Mouse (Mus musculus): Measurements from ENCODE around the gene Prss41. TPM values are rescaled to one million over a fixed set of nuclear protein-coding genes. Genes with fewer than 3 reads are reported as not detected.

Gene Prss41
- polyA plus RNA-seq, 1 experiment, result 0.28 TPM

GRCm38 (mm10) chr17:23857193-23857592 is 13.2 kb upstream of the Prss41 start:
- Histone ChIP-seq H3K36me3 (replicated peaks; ENCODE audit: low read length) (no peaks in the 10 kb centered on the region), H3K27me3 (replicated peaks) (peaks cover 31% of the 10 kb centered on the region), H3K9me3 (no peaks in the 10 kb centered on the region), H3K4me1 (peaks cover 5% of the 10 kb centered on the region; the same call in 1 of the 2 replicates), H3K4me3 (replicated peaks) (no peak overlapping the region)
- TF ChIP-seq FLI1 (IDR thresholded peaks at IDR 0.05; ENCODE audit: low read length), result no peak

- H3K36me3 ChIP-seq (replicated peaks; ENCODE audit: low read length), result no peaks in the 10 kb centered on the region
- peaks cover 5% of the 10 kb centered on the region; the same call in 1 of the 2 replicates for H3K4me1 ChIP-seq
- peaks cover 17% of the 10 kb centered on the region for H3K27me3 ChIP-seq (replicated peaks)
- no peak overlapping the region for H3K4me3 ChIP-seq (replicated peaks)
- H3K9me3 ChIP-seq, result peaks cover 5% of the 10 kb centered on the region; the same call in 1 of the 2 replicates
- no peak for TF ChIP-seq FLI1 (IDR thresholded peaks at IDR 0.05; ENCODE audit: low read length)
- TF ChIP-seq GATA1 (IDR thresholded peaks at IDR 0.05; ENCODE audit: borderline replicate concordance, low read length), result no peak
These were observed 10.3 kb upstream of the Prss41 start for GRCm38 (mm10) chr17:23854229-23854765.

DNA sequence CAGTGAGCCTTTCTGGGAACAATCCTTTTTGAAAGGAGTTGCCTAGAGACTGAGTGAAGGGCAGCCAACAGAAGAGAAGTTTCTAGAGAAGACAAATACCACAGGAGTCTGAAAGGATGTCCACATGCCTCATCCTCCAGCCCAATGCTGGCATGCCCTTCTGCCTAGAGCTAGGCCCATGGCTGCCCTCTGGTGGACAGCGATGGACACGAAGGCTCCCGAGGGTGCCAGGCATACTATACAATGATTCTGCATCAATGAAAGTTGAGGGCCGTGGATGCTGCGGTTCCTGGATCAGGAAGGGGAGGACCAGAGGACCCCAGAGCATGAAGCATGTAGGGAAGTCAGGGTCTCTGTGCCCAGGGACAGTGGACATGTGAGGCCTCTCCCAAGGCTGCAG is 9.3 kb upstream of the Prss41 start:
- H3K36me3 ChIP-seq (replicated peaks; ENCODE audit: low read length), result no peaks in the 10 kb centered on the region
- TF ChIP-seq FLI1 (IDR thresholded peaks at IDR 0.05; ENCODE audit: low read length) (no peak), GATA1 (IDR thresholded peaks at IDR 0.05; ENCODE audit: borderline replicate concordance, low read length) (no peak)
- peaks cover 17% of the 10 kb centered on the region for H3K27me3 ChIP-seq (replicated peaks)
- H3K9me3 ChIP-seq, result peaks cover 7% of the 10 kb centered on the region; the same call in 1 of the 2 replicates
- peak overlapping the region; percentile 20 for H3K4me3 ChIP-seq (replicated peaks)
- H3K4me1 ChIP-seq, result peaks cover 5% of the 10 kb centered on the region; the same call in 1 of the 2 replicates

- TF ChIP-seq FLI1 (IDR thresholded peaks at IDR 0.05; ENCODE audit: low read length), result no peak
- TF ChIP-seq GATA1 (IDR thresholded peaks at IDR 0.05; ENCODE audit: borderline replicate concordance, low read length), result no peak
- Histone ChIP-seq H3K27me3 (replicated peaks) (peaks cover 15% of the 10 kb centered on the region), H3K36me3 (replicated peaks; ENCODE audit: low read length) (no peaks in the 10 kb centered on the region), H3K4me3 (replicated peaks) (no peak overlapping the region), H3K4me1 (peaks cover 5% of the 10 kb centered on the region; the same call in 1 of the 2 replicates), H3K9me3 (peaks cover 9% of the 10 kb centered on the region; the same call in 1 of the 2 replicates)
These were observed 7.1 kb upstream of the Prss41 start for GRCm38 (mm10) chr17:23850853-23851749.

DNA sequence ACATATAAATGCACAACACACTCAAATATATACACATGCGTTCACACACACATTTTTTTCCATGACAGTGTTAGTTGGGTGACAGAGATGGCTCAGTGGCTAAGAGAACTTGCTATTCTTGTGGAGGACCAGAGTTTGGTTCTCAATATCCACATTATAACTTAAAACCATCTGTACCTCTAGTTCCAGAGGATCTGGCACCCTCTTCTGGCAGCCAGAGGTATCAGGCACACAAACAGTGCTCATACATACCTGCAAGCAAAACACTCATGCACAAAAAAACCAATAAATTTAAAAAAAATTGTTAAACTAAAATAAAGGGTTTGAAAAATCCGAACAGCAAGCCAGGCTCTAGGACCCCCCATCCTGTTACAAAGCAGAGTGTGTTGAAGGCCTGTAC is 6.1 kb upstream of the Prss41 start:
- H3K27me3 ChIP-seq (replicated peaks), result peaks cover 12% of the 10 kb centered on the region
- no peaks in the 10 kb centered on the region for H3K36me3 ChIP-seq (replicated peaks; ENCODE audit: low read length)
- H3K4me3 ChIP-seq (replicated peaks), result no peak overlapping the region
- no peak for TF ChIP-seq GATA1 (IDR thresholded peaks at IDR 0.05; ENCODE audit: borderline replicate concordance, low read length)
- TF ChIP-seq FLI1 (IDR thresholded peaks at IDR 0.05; ENCODE audit: low read length), result no peak
- H3K9me3 ChIP-seq, result peaks cover 9% of the 10 kb centered on the region; the same call in 1 of the 2 replicates
- peaks cover 5% of the 10 kb centered on the region; the same call in 1 of the 2 replicates for H3K4me1 ChIP-seq

- 0 out of 2 replicates have a peak, but pooled peaks cover 2% of the 10 kb centered on the region for H3K9me3 ChIP-seq
- peak overlapping the region; percentile 87 for H3K4me3 ChIP-seq (replicated peaks)
- peaks cover 10% of the 10 kb centered on the region for H3K4me1 ChIP-seq
- H3K27me3 ChIP-seq (replicated peaks), result peaks cover 7% of the 10 kb centered on the region
- TF ChIP-seq FLI1 (IDR thresholded peaks at IDR 0.05; ENCODE audit: low read length) (no peak), GATA1 (IDR thresholded peaks at IDR 0.05; ENCODE audit: borderline replicate concordance, low read length) (no peak)
- no peaks in the 10 kb centered on the region for H3K36me3 ChIP-seq (replicated peaks; ENCODE audit: low read length)
These were observed 696 bp downstream of the Prss41 start for GRCm38 (mm10) chr17:23843141-23843811.

DNA sequence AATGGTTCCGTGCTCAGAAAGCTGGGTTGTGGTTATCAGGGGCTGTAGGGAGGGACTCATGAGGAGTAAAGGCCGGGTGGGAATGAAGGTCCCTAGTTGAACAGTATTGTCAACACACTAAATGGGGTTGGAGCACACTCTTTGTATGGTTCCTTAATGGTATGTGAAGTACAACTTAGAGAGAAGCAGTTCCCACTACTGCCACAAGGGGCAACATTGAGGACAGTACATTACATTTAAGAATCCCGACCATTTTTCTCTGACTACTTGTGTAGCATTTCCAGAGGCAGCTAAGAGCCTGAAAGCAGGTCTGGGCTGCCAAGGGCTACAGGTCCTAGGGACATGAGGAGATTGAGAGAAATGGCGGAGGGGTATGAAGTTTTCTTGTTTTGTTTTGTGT is 2.8 kb downstream of the Prss41 start:
- Histone ChIP-seq H3K36me3 (replicated peaks; ENCODE audit: low read length) (no peaks in the 10 kb centered on the region), H3K4me3 (replicated peaks) (no peak overlapping the region), H3K27me3 (replicated peaks) (peaks cover 12% of the 10 kb centered on the region), H3K9me3 (no peaks in the 10 kb centered on the region), H3K4me1 (peaks cover 18% of the 10 kb centered on the region)
- TF ChIP-seq GATA1 (IDR thresholded peaks at IDR 0.05; ENCODE audit: borderline replicate concordance, low read length) (no peak), FLI1 (IDR thresholded peaks at IDR 0.05; ENCODE audit: low read length) (no peak)

DNA sequence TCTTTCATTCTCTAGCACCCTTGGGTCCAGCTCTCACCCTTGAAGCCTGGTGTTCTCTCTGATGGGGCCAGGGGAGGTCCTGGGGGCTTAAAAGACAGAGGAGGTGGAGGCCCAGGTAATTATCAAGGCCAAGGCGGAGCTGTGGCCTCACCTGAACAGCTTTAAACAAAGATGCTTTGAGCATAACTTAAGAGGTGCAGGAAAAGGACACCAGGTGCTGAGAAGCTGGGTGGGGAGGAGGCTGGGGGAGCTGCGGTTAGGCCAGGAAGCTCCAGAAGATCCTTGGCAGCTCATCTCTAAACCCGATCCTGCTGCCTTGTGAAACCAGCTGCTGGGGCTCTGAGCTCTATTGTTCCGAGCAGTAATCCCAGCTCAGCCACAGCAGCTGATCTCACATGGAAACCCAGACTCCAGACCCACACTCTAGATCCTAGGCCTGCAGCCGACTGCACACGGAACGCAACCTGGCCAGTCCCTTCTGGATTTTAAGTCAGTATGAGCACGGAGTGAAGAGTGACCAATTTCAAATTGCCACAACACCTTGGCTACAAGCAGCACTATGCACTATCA is 7.9 kb downstream of the Prss41 start, which contains the start of gene Prss33:
Prss33 (minus strand) TSS at position 51 of the 570 bp plus-strand sequence.
- TF ChIP-seq GATA1 (IDR thresholded peaks at IDR 0.05; ENCODE audit: borderline replicate concordance, low read length) (no peak), FLI1 (IDR thresholded peaks at IDR 0.05; ENCODE audit: low read length) (no peak)
- Histone ChIP-seq H3K4me1 (peaks cover 13% of the 10 kb centered on the region), H3K27me3 (replicated peaks) (peaks cover 44% of the 10 kb centered on the region), H3K4me3 (replicated peaks) (peak within 1 kb of the TSS; percentile 26), H3K36me3 (replicated peaks; ENCODE audit: low read length) (no peaks in the 10 kb centered on the region), H3K9me3 (no peaks in the 10 kb centered on the region)

DNA sequence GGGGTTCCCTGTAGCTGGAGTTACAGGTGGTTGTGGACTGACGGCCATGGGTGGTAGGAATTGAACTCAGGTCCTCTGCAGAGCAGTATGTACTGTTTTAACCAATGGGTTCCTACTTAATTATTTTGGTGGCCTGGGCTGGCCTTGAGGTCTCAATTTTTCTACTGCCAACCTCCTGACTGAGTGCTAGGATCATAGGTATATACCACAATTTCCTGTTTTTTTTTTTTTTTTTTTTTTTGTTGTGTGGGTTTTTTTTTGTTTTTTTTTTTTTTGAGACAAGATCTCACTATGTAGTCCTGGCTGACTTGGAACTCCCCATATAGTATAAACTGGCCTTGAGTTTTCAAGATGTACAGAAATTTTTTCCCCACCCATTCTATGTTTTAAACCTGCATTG is 12.8 kb downstream of the Prss41 start:
- TF ChIP-seq FLI1 (IDR thresholded peaks at IDR 0.05; ENCODE audit: low read length) (no peak), GATA1 (IDR thresholded peaks at IDR 0.05; ENCODE audit: borderline replicate concordance, low read length) (no peak)
- H3K27me3 ChIP-seq (replicated peaks), result peaks cover 32% of the 10 kb centered on the region
- H3K36me3 ChIP-seq (replicated peaks; ENCODE audit: low read length), result peaks cover 14% of the 10 kb centered on the region
- H3K4me3 ChIP-seq (replicated peaks), result no peak overlapping the region
- peaks cover 29% of the 10 kb centered on the region for H3K4me1 ChIP-seq
- H3K9me3 ChIP-seq, result no peaks in the 10 kb centered on the region
